Comparison of ENCODE assay signal across 27 mouse cellular contexts in genomic region chr5:128593446-128593845, GRCm38 (mm10). TPM values are rescaled to one million over a fixed set of nuclear protein-coding genes. Genes with fewer than 3 reads are reported as not detected.
"Had no signal": no experiment of that assay in that cellular context is flagged by ENCODE, and none has a peak within 500 bp of the region (broad histone marks: within the 10 kb centered on the region; RNA-seq: fewer than 3 reads in every experiment).

No protein-coding gene starts in this region.

- H3K4me2 ChIP-seq: heart, embryonic 13.5 days; heart, embryonic 15.5 days; hindbrain, embryonic 12.5 days; hindbrain, embryonic 15.5 days; kidney, embryonic 15.5 days; limb, embryonic 13.5 days; limb, embryonic 15.5 days; liver, embryonic 12.5 days had no signal

- H3K27ac ChIP-seq: gastrocnemius, adult 2 months; heart, embryonic 10.5 days; heart, embryonic 13.5 days; heart, embryonic 15.5 days; hindbrain, embryonic 12.5 days; hindbrain, embryonic 15.5 days; hindbrain, postnatal 0 days; kidney, embryonic 15.5 days; kidney, postnatal 0 days; limb, embryonic 13.5 days; limb, embryonic 15.5 days; liver, embryonic 12.5 days had no signal

- H3K4me3 ChIP-seq: gastrocnemius, adult 2 months; heart, embryonic 10.5 days; heart, embryonic 13.5 days; heart, embryonic 15.5 days; hindbrain, embryonic 12.5 days; hindbrain, embryonic 15.5 days; kidney, embryonic 15.5 days; limb, embryonic 13.5 days; limb, embryonic 15.5 days; liver, embryonic 12.5 days had no signal

- H3K27me3 ChIP-seq: limb, embryonic 15.5 days had no signal

- H3K4me1 ChIP-seq: liver, embryonic 12.5 days had no signal

- H3K36me3 ChIP-seq: heart, embryonic 10.5 days; heart, embryonic 13.5 days; heart, embryonic 15.5 days; hindbrain, embryonic 12.5 days; hindbrain, embryonic 15.5 days; kidney, embryonic 15.5 days; limb, embryonic 13.5 days; limb, embryonic 15.5 days; liver, embryonic 12.5 days had no signal

- H3K9me3 ChIP-seq: heart, embryonic 10.5 days; heart, embryonic 13.5 days; heart, embryonic 15.5 days; hindbrain, embryonic 15.5 days; kidney, embryonic 15.5 days; limb, embryonic 13.5 days; limb, embryonic 15.5 days; liver, embryonic 12.5 days had no signal

- H3K9ac ChIP-seq: heart, embryonic 13.5 days; heart, embryonic 15.5 days; hindbrain, embryonic 12.5 days; hindbrain, embryonic 15.5 days; kidney, embryonic 15.5 days; limb, embryonic 13.5 days; limb, embryonic 15.5 days; liver, embryonic 12.5 days had no signal

- ATAC-seq: hindbrain, postnatal 0 days; intestine, embryonic 16.5 days; liver, embryonic 12.5 days had no signal

- DNase-seq: gastrocnemius, adult 2 months; gastrocnemius, postnatal 10 days; gastrocnemius, postnatal 25 days; heart, adult 18-20 months; heart, postnatal 14 days; heart, postnatal 36 days; kidney, adult 11 months; kidney, adult 2 months; kidney, adult 9 months; kidney, postnatal 14 days; kidney, postnatal 36 days; layer of hippocampus, adult 9-11 months; layer of hippocampus, postnatal 36 days; left cerebral cortex, postnatal 4 days had no signal

RNA-seq across cellular contexts. Expression of gene Fzd10, which starts 7.2 kb away (rescaled TPM):
- polyA plus RNA-seq: liver, adult 2 months had no signal
